Mouse (Mus musculus): ENCODE results near the gene Hist1h3b. TPM values are rescaled to one million over a fixed set of nuclear protein-coding genes. Genes with fewer than 3 reads are reported as not detected.
"Not testable (repeated sequence)": the region's sequence is repeated elsewhere in the genome, so short reads cannot be mapped to it uniquely, and the experiment has no call there.

Gene Hist1h3b
- polyA plus RNA-seq, 1 experiment from 2014 or later, result 13.2 TPM

- Histone ChIP-seq H3K27ac (ENCODE audit: low read length) (peak overlapping the region; percentile 89), H3K27me3 (ENCODE audit: insufficient read depth, low read length) (no peaks in the 10 kb centered on the region), H3K9ac (replicated peaks; ENCODE audit: low read length) (peak overlapping the region; percentile 75), H3K9me3 (ENCODE audit: low read length) (no peaks in the 10 kb centered on the region), H3K4me1 (ENCODE audit: insufficient read depth, low read length) (peaks cover 25% of the 10 kb centered on the region), H3K4me2 (replicated peaks; ENCODE audit: low read depth, low read length) (peak overlapping the region; percentile 66), H3K36me3 (ENCODE audit: insufficient read depth, low read length) (no peaks in the 10 kb centered on the region), H3K4me3 (ENCODE audit: low read length) (peak overlapping the region; percentile 52)
- no peak for ATAC-seq (ENCODE audit: low FRiP score, low TSS enrichment)
- 2% methylated on average over 18 of the region's 36 CpGs for WGBS
These were observed 7.4 kb upstream of the Hist1h3b start for GRCm38 (mm10) chr13:23744421-23745380.

- H3K4me2 ChIP-seq (replicated peaks; ENCODE audit: low read depth, low read length), result peak within 1 kb of the TSS; percentile 66
- WGBS, result under 1% methylated on average over 28 of the region's 28 CpGs
- H3K27ac ChIP-seq (ENCODE audit: low read length), result peak within 1 kb of the TSS; percentile 100
- no peaks in the 10 kb centered on the region for H3K36me3 ChIP-seq (ENCODE audit: insufficient read depth, low read length)
- H3K27me3 ChIP-seq (ENCODE audit: insufficient read depth, low read length), result no peaks in the 10 kb centered on the region
- no peaks in the 10 kb centered on the region for H3K9me3 ChIP-seq (ENCODE audit: low read length)
- H3K9ac ChIP-seq (replicated peaks; ENCODE audit: low read length), result peak within 1 kb of the TSS; percentile 76
- H3K4me3 ChIP-seq (ENCODE audit: low read length), result peak within 1 kb of the TSS; percentile 52
- H3K4me1 ChIP-seq (ENCODE audit: insufficient read depth, low read length), result peaks cover 22% of the 10 kb centered on the region
- peak; percentile 77 for ATAC-seq (ENCODE audit: low FRiP score, low TSS enrichment)
These were observed 6.5 kb upstream of the Hist1h3b start, which contains the start of gene Hist1h3c for GRCm38 (mm10) chr13:23745381-23746161. Hist1h3c (minus strand) TSS chr13:23745602.

GRCm38 (mm10) chr13:23746201-23747080 lies 5.6 kb upstream of the Hist1h3b start, which contains the start of gene Hist1h2bb:
Hist1h2bb (plus strand) TSS chr13:23746734.
- peak within 1 kb of the TSS; percentile 52 for H3K4me3 ChIP-seq (ENCODE audit: low read length)
- under 1% methylated on average over 35 of the region's 58 CpGs for WGBS
- H3K27ac ChIP-seq (ENCODE audit: low read length), result peak within 1 kb of the TSS; percentile 100
- H3K4me1 ChIP-seq (ENCODE audit: insufficient read depth, low read length), result peaks cover 17% of the 10 kb centered on the region
- peak within 1 kb of the TSS; percentile 76 for H3K9ac ChIP-seq (replicated peaks; ENCODE audit: low read length)
- peak within 1 kb of the TSS; percentile 66 for H3K4me2 ChIP-seq (replicated peaks; ENCODE audit: low read depth, low read length)
- peak; percentile 94 for ATAC-seq (ENCODE audit: low FRiP score, low TSS enrichment)
- not testable (repeated sequence) for H3K9me3 ChIP-seq (ENCODE audit: low read length); H3K27me3 ChIP-seq (ENCODE audit: insufficient read depth, low read length); H3K36me3 ChIP-seq (ENCODE audit: insufficient read depth, low read length)

- H3K4me3 ChIP-seq (ENCODE audit: low read length), result peak overlapping the region; percentile 52
- H3K4me1 ChIP-seq (ENCODE audit: insufficient read depth, low read length), result peaks cover 17% of the 10 kb centered on the region
- H3K9me3 ChIP-seq (ENCODE audit: low read length), result no peaks in the 10 kb centered on the region
- no peaks in the 10 kb centered on the region for H3K27me3 ChIP-seq (ENCODE audit: insufficient read depth, low read length)
- peak overlapping the region; percentile 66 for H3K4me2 ChIP-seq (replicated peaks; ENCODE audit: low read depth, low read length)
- peak overlapping the region; percentile 100 for H3K27ac ChIP-seq (ENCODE audit: low read length)
- 4% methylated on average over 11 of the region's 13 CpGs for WGBS
- no peaks in the 10 kb centered on the region for H3K36me3 ChIP-seq (ENCODE audit: insufficient read depth, low read length)
- H3K9ac ChIP-seq (replicated peaks; ENCODE audit: low read length), result peak overlapping the region; percentile 67
- no peak for ATAC-seq (ENCODE audit: low FRiP score, low TSS enrichment)
These were observed 4.8 kb upstream of the Hist1h3b start for GRCm38 (mm10) chr13:23747081-23747891.

- Histone ChIP-seq H3K9me3 (ENCODE audit: low read length) (no peaks in the 10 kb centered on the region), H3K4me3 (ENCODE audit: low read length) (no peak overlapping the region; the same call in 1 of the 2 replicates), H3K36me3 (ENCODE audit: insufficient read depth, low read length) (no peaks in the 10 kb centered on the region), H3K4me2 (replicated peaks; ENCODE audit: low read depth, low read length) (peak overlapping the region; percentile 66), H3K4me1 (ENCODE audit: insufficient read depth, low read length) (peaks cover 17% of the 10 kb centered on the region), H3K9ac (replicated peaks; ENCODE audit: low read length) (peak overlapping the region; percentile 61), H3K27ac (ENCODE audit: low read length) (peak overlapping the region; percentile 100), H3K27me3 (ENCODE audit: insufficient read depth, low read length) (no peaks in the 10 kb centered on the region)
- 12% methylated on average over 4 of the region's 4 CpGs for WGBS
- ATAC-seq (ENCODE audit: low FRiP score, low TSS enrichment), result no peak
These were observed 4.2 kb upstream of the Hist1h3b start for GRCm38 (mm10) chr13:23747892-23748288.

GRCm38 (mm10) chr13:23749563-23750121 lies 2.4 kb upstream of the Hist1h3b start:
- H3K9me3 ChIP-seq (ENCODE audit: low read length), result no peaks in the 10 kb centered on the region
- no peak overlapping the region for H3K4me2 ChIP-seq (replicated peaks; ENCODE audit: low read depth, low read length)
- no peaks in the 10 kb centered on the region for H3K36me3 ChIP-seq (ENCODE audit: insufficient read depth, low read length)
- no peak overlapping the region for H3K9ac ChIP-seq (replicated peaks; ENCODE audit: low read length)
- H3K27ac ChIP-seq (ENCODE audit: low read length), result peak overlapping the region; percentile 82
- no peak overlapping the region for H3K4me3 ChIP-seq (ENCODE audit: low read length)
- H3K4me1 ChIP-seq (ENCODE audit: insufficient read depth, low read length), result peaks cover 13% of the 10 kb centered on the region
- 87% methylated on average over 5 of the region's 5 CpGs for WGBS
- ATAC-seq (ENCODE audit: low FRiP score, low TSS enrichment), result no peak
- no peaks in the 10 kb centered on the region for H3K27me3 ChIP-seq (ENCODE audit: insufficient read depth, low read length)

- H3K4me1 ChIP-seq (ENCODE audit: insufficient read depth, low read length), result peaks cover 12% of the 10 kb centered on the region
- WGBS, result under 1% methylated on average over 24 of the region's 47 CpGs
- peak within 1 kb of the TSS; percentile 98 for H3K27ac ChIP-seq (ENCODE audit: low read length)
- ATAC-seq (ENCODE audit: low FRiP score, low TSS enrichment), result peak; percentile 54
- peak within 1 kb of the TSS; percentile 58 for H3K4me2 ChIP-seq (replicated peaks; ENCODE audit: low read depth, low read length)
- H3K4me3 ChIP-seq (ENCODE audit: low read length), result peak within 1 kb of the TSS; percentile 50
- not testable (repeated sequence) for H3K36me3 ChIP-seq (ENCODE audit: insufficient read depth, low read length); H3K27me3 ChIP-seq (ENCODE audit: insufficient read depth, low read length); H3K9me3 ChIP-seq (ENCODE audit: low read length)
- peak within 1 kb of the TSS; percentile 73 for H3K9ac ChIP-seq (replicated peaks; ENCODE audit: low read length)
These were observed 1.1 kb upstream of the Hist1h3b start, which contains the start of gene Hist1h2ab for GRCm38 (mm10) chr13:23750839-23751477. Hist1h2ab (plus strand) TSS chr13:23751126.

GRCm38 (mm10) chr13:23751478-23751956 lies 550 bp upstream of the Hist1h3b start:
- Histone ChIP-seq H3K4me2 (replicated peaks; ENCODE audit: low read depth, low read length) (peak overlapping the region; percentile 58), H3K9ac (replicated peaks; ENCODE audit: low read length) (peak overlapping the region; percentile 73), H3K27me3 (ENCODE audit: insufficient read depth, low read length) (no peaks in the 10 kb centered on the region), H3K27ac (ENCODE audit: low read length) (peak overlapping the region; percentile 98), H3K36me3 (ENCODE audit: insufficient read depth, low read length) (no peaks in the 10 kb centered on the region), H3K4me1 (ENCODE audit: insufficient read depth, low read length) (peaks cover 12% of the 10 kb centered on the region), H3K4me3 (ENCODE audit: low read length) (peak overlapping the region; percentile 50), H3K9me3 (ENCODE audit: low read length) (no peaks in the 10 kb centered on the region)
- ATAC-seq (ENCODE audit: low FRiP score, low TSS enrichment), result peak; percentile 44; the same call in 1 of the 2 replicates
- WGBS, result under 1% methylated on average over 11 of the region's 11 CpGs
